Mouse (Mus musculus) CH12.LX (cell line): Measurements from ENCODE around the gene Ptgis. TPM values are rescaled to one million over a fixed set of nuclear protein-coding genes. Genes with fewer than 3 reads are reported as not detected.

Source experiments
- DNase-seq: peaks from one replicate; pipeline ENCODE4 v3.0.0-alpha.2; 2013; ENCODE audit errors: extremely low read depth
- H3K27ac ChIP-seq: 2 replicates; pipeline ENCODE4 v1.5.1; 2012; ENCODE audit warnings: low read depth, mild to moderate bottlenecking, control low read depth, moderate library complexity; ENCODE audit not compliant: insufficient read depth
- H3K27me3 ChIP-seq: replicated peaks from 2 replicates; pipeline ENCODE3; 2012; ENCODE audit warnings: inconsistent platforms
- H3K36me3 ChIP-seq, 2 experiments: replicated peaks in 1 of 2; 2 replicates each; pipeline versions ENCODE3 to v1.6.1; 2012; ENCODE audit warnings: inconsistent platforms in 1 of 2, low read length in 1 of 2, mild to moderate bottlenecking in 1 of 2, mixed read lengths in 1 of 2, moderate library complexity in 1 of 2; ENCODE audit not compliant: control insufficient read depth in 1 of 2, insufficient read depth in 1 of 2
- H3K4me1 ChIP-seq, 2 experiments: 2 replicates each; pipeline ENCODE4 v1.6.1; 2012; ENCODE audit warnings: inconsistent platforms in 1 of 2, moderate library complexity in 1 of 2; ENCODE audit not compliant: insufficient read depth in 2 of 2, control insufficient read depth in 1 of 2
- H3K4me2 ChIP-seq: 2 replicates; pipeline ENCODE4 v1.6.1; 2012; ENCODE audit warnings: low read depth, mild to moderate bottlenecking, control low read depth; ENCODE audit not compliant: poor library complexity, insufficient read depth, severe bottlenecking
- H3K4me3 ChIP-seq, 3 experiments: fragments of 150-350 bp in 1 of 3; sonication (generic) in 1 of 3; replicated peaks in 1 of 3; 2 replicates each; pipeline versions ENCODE3 to v1.5.1; 2011 to 2012; ENCODE audit warnings: low read depth in 2 of 3, low read length in 2 of 3, mild to moderate bottlenecking in 2 of 3, moderate library complexity in 2 of 3, control low read depth in 1 of 3, improper control_type of control experiment in 1 of 3, inconsistent platforms in 1 of 3, mixed read lengths in 1 of 3; ENCODE audit not compliant: poor library complexity in 1 of 3
- H3K79me2 ChIP-seq: replicated peaks from 2 replicates; pipeline ENCODE4 v1.6.1; 2012; ENCODE audit warnings: mild to moderate bottlenecking, moderate library complexity; ENCODE audit not compliant: control insufficient read depth, poor library complexity, insufficient read depth, severe bottlenecking; ENCODE audit errors: extremely low read depth
- H3K9ac ChIP-seq: 2 replicates; pipeline ENCODE4 v1.6.1; 2012; ENCODE audit warnings: low read depth, mild to moderate bottlenecking, control low read depth, moderate library complexity; ENCODE audit not compliant: insufficient read depth
- H3K9me3 ChIP-seq: replicated peaks from 2 replicates; pipeline ENCODE3; 2012; ENCODE audit warnings: low read length, inconsistent platforms, mixed read lengths
- BHLHE40 ChIP-seq: IDR thresholded peaks from 2 replicates; pipeline ENCODE4 v1.6.1; 2011; ENCODE audit warnings: mild to moderate bottlenecking, low read depth, low read length, improper control_type of control experiment
- CTCF ChIP-seq, 2 experiments: IDR thresholded peaks in 1 of 2; conservative IDR thresholded peaks in 1 of 2; 2 replicates each; pipeline ENCODE4 v1.5.1; 2011 to 2012; ENCODE audit warnings: low read depth in 2 of 2, low read length in 2 of 2, improper control_type of control experiment in 1 of 2, inconsistent platforms in 1 of 2, mild to moderate bottlenecking in 1 of 2, moderate library complexity in 1 of 2
- E2F4 ChIP-seq: IDR thresholded peaks from 2 replicates; pipeline ENCODE4 v1.6.1; 2011; ENCODE audit warnings: low read depth, low read length, improper control_type of control experiment; ENCODE audit not compliant: insufficient replicate concordance
- EP300 ChIP-seq: IDR thresholded peaks from 2 replicates; pipeline ENCODE4 v1.6.1; 2011; ENCODE audit warnings: low read length, improper control_type of control experiment
- GABPA ChIP-seq: IDR thresholded peaks from 2 replicates; pipeline ENCODE4 v1.6.1; 2012; ENCODE audit warnings: low read depth, low read length, improper control_type of control experiment, inconsistent platforms; ENCODE audit not compliant: insufficient replicate concordance
- HCFC1 ChIP-seq: IDR thresholded peaks from 2 replicates; pipeline ENCODE4 v1.6.1; 2012; ENCODE audit warnings: low read depth, mild to moderate bottlenecking, inconsistent platforms, low read length, improper control_type of control experiment
- IRF4 ChIP-seq: IDR thresholded peaks from 2 replicates; pipeline ENCODE4 v1.6.1; 2014; ENCODE audit warnings: low read depth, mild to moderate bottlenecking, inconsistent platforms, low read length, improper control_type of control experiment
- JUN ChIP-seq: IDR thresholded peaks from 2 replicates; pipeline ENCODE4 v1.6.1; 2011; ENCODE audit warnings: low read depth, mild to moderate bottlenecking, low read length, improper control_type of control experiment, moderate library complexity; ENCODE audit not compliant: insufficient read depth
- KAT2A ChIP-seq: IDR thresholded peaks from 2 replicates; pipeline ENCODE4 v1.6.1; 2012; ENCODE audit warnings: low read length, improper control_type of control experiment, inconsistent platforms; ENCODE audit not compliant: insufficient replicate concordance
- MAX ChIP-seq: IDR thresholded peaks from 2 replicates; pipeline ENCODE4 v1.6.1; 2011; ENCODE audit warnings: low read length, improper control_type of control experiment
- MEF2A ChIP-seq: IDR thresholded peaks from 2 replicates; pipeline ENCODE4 v1.6.1; 2014; ENCODE audit warnings: low read depth, mild to moderate bottlenecking, inconsistent platforms, low read length, improper control_type of control experiment, borderline replicate concordance
- MXI1 ChIP-seq: IDR thresholded peaks from 2 replicates; pipeline ENCODE4 v1.6.1; 2011; ENCODE audit warnings: mild to moderate bottlenecking, low read depth, low read length, improper control_type of control experiment
- MYC ChIP-seq: IDR thresholded peaks from 2 replicates; pipeline ENCODE4 v1.6.1; 2011; ENCODE audit warnings: low read depth, mild to moderate bottlenecking, improper control_type of control experiment, low read length
- NRF1 ChIP-seq: IDR thresholded peaks from 2 replicates; pipeline ENCODE4 v1.6.1; 2014; ENCODE audit warnings: low read depth, mild to moderate bottlenecking, inconsistent platforms, low read length, improper control_type of control experiment, moderate library complexity
- POLR2A ChIP-seq: IDR thresholded peaks from 2 replicates; pipeline ENCODE4 v1.6.1; 2011; ENCODE audit warnings: low read depth, mild to moderate bottlenecking, improper control_type of control experiment, low read length
- RCOR1 ChIP-seq: conservative IDR thresholded peaks from 2 replicates; pipeline ENCODE4 v1.6.1; 2012; ENCODE audit warnings: low read depth, mild to moderate bottlenecking, inconsistent platforms, low read length, improper control_type of control experiment
- TBP ChIP-seq: conservative IDR thresholded peaks from 2 replicates; pipeline ENCODE4 v1.6.1; 2011; ENCODE audit warnings: low read depth, low read length, improper control_type of control experiment
- TCF12 ChIP-seq: IDR thresholded peaks from 2 replicates; pipeline ENCODE4 v1.6.1; 2014; ENCODE audit warnings: low read depth, mild to moderate bottlenecking, inconsistent platforms, low read length, improper control_type of control experiment
- UBTF ChIP-seq: IDR thresholded peaks from 2 replicates; pipeline ENCODE4 v1.6.1; 2012; ENCODE audit warnings: low read depth, mild to moderate bottlenecking, inconsistent platforms, low read length, improper control_type of control experiment, moderate library complexity
- USF1 ChIP-seq: IDR thresholded peaks from 2 replicates; pipeline ENCODE4 v1.6.1; 2014; ENCODE audit warnings: low read depth, mild to moderate bottlenecking, inconsistent platforms, low read length, improper control_type of control experiment
- ZKSCAN1 ChIP-seq: IDR thresholded peaks from 2 replicates; pipeline ENCODE4 v1.6.1; 2012; ENCODE audit warnings: low read depth, inconsistent platforms, low read length, improper control_type of control experiment, borderline replicate concordance
- dilution Hi-C: fragments of 300-500 bp; cut with MboI; formaldehyde crosslinking; loops from 2 replicates; pipeline ENCODE4 v1.14.3; 2020; ENCODE audit warnings: low sequenced_read_pairs; ENCODE audit not compliant: extremely low pct_unique_long_range_greater_than_20kb, extremely low pct_ligation_motif_present
- in situ Hi-C: fragments of 300-500 bp; cut with MboI; formaldehyde crosslinking; loops from 3 replicates; pipeline ENCODE4 v1.14.3; 2019; ENCODE audit warnings: low sequenced_read_pairs, low pct_ligation_motif_present, low pct_unique_long_range_greater_than_20kb, mixed read lengths
- polyA plus RNA-seq: library from polyadenylated mRNA; unstranded; fragments of >175 nt; gene quantifications from 2 replicates; pipeline ENCODE4 v1.2.1, GENCODE M21; 2012; ENCODE audit warnings: low read depth; ENCODE audit not compliant: insufficient read length
- total RNA-seq, 2 experiments: library from RNA; depleted of rRNA; stranded (reverse); fragments of 300-350 nt in 1 of 2; fragments of >200 nt in 1 of 2; gene quantifications; 2 replicates each; pipeline ENCODE4 v1.2.3; 2012 to 2014

Gene Ptgis
- total and polyA plus RNA-seq, 3 experiments = 7.0 to 15.9 (median 13.4) TPM

DNA sequence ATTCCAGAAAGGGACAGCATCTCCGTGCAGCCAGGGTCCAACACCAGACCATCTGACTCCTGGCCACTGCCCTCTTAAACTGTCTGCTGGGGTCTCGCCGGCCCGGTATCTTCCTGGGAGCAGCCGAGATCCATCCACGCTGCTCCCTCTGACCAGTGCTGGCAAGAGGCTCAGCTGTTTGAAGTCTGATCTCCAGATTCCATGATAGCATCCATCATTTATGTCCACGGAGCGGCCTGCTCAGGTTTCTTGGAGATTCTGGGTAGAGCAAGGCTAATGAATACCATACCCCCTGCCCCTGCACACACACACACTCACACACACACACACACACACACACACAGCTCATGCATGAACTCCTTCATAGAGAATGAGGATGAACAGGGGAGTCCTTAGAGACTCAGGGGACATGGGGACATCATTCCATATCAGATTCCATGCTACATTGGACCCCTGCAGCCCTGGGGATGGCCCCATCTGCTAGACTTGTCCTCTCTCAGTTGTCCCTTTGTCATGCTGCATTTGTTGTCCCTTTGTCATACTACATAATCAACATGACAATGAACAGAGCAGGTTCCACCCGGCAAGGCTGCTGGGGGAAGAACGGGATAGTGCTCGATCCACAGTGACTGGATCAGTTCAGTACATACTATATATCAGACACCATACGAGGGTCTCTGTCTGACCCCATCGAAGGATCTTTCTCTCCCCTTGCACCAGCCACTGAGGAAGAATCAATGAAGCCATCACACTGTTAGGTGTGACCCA, 41.6 kb downstream of the Ptgis start:
- no peak for TF ChIP-seq NRF1
- no peak for TF ChIP-seq EP300
- no peak for TF ChIP-seq GABPA
- no peak for TF ChIP-seq HCFC1
- TF ChIP-seq POLR2A = no peak
- no peak for TF ChIP-seq UBTF
- no peak for TF ChIP-seq MXI1
- TF ChIP-seq CTCF (conservative IDR thresholded peaks at IDR 0.05 in 1 of 2, IDR thresholded peaks at IDR 0.05 in 1 of 2; ENCODE audit: low read depth in 2 of 2, low read length in 2 of 2) = no peak
- no peak for TF ChIP-seq MEF2A
- TF ChIP-seq RCOR1 = no peak
- no peak for TF ChIP-seq JUN
- no peak for TF ChIP-seq MYC
- TF ChIP-seq BHLHE40 = no peak
- no peak for TF ChIP-seq TCF12
- no peak for TF ChIP-seq ZKSCAN1
- TF ChIP-seq E2F4 = no peak
- no peak overlapping the region for H3K4me2 ChIP-seq
- no peak overlapping the region for H3K9ac ChIP-seq
- peaks cover 0 to 35% of the 10 kb centered on the region in 2 experiments for H3K36me3 ChIP-seq
- in situ Hi-C loops = no loop called here
- peaks cover 28% of the 10 kb centered on the region for H3K27me3 ChIP-seq
- dilution Hi-C loops = no loop called here
- no peak for DNase-seq
- H3K4me1 ChIP-seq = peaks cover 5 to 30% of the 10 kb centered on the region in 2 experiments; a peak in 3 of 4 replicates
- no peak overlapping the region for H3K4me3 ChIP-seq
- H3K79me2 ChIP-seq = no peaks in the 10 kb centered on the region
- no peaks in the 10 kb centered on the region for H3K9me3 ChIP-seq
- no peak overlapping the region for H3K27ac ChIP-seq

DNA sequence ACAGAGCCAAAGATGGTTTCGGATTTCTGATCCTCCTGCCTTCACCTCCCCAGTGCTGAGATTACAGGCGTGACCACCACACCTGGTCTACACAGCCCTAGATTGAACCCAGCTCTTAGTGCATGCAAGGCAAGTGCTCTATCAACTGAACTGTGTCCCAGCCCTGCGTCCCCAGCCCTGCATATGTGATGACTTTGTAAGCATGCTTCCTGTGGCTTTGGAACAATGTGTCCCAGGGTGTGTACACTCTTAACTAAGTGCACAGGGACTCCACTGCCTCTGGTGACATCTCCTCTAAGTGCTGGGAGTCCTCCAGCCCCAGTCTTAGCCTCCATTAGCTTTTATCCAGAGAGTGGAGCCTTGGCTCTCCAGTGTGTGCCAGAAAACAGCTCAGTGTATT, 47.0 kb downstream of the Ptgis start:
- in situ Hi-C loops = no loop called here
- TF ChIP-seq TCF12 (no peak), IRF4 (no peak), MXI1 (no peak), EP300 (no peak), TBP (no peak), HCFC1 (no peak), KAT2A (no peak), MAX (no peak), POLR2A (no peak), USF1 (no peak)
- TF ChIP-seq, all 38 proteins: peak for 0
- dilution Hi-C loops = no loop called here
- peaks cover 2 to 13% of the 10 kb centered on the region in 2 experiments for H3K4me1 ChIP-seq
- H3K79me2 ChIP-seq = no peaks in the 10 kb centered on the region
- peaks cover 0 to 5% of the 10 kb centered on the region in 2 experiments for H3K36me3 ChIP-seq
- H3K9ac ChIP-seq = no peak overlapping the region
- H3K4me2 ChIP-seq = no peak overlapping the region
- H3K9me3 ChIP-seq = peaks cover 2% of the 10 kb centered on the region
- peaks cover 24% of the 10 kb centered on the region for H3K27me3 ChIP-seq
- H3K4me3 ChIP-seq = no peak overlapping the region
- no peak for DNase-seq
- H3K27ac ChIP-seq = no peak overlapping the region
